Mouse (Mus musculus) lung, adult 18-20 months (tissue): Measurements from ENCODE around the gene Gipc3.

Experiments used
- DNase-seq, 2 experiments: peaks; one replicate each; pipeline ENCODE4 v3.0.0; 2022; ENCODE audit warnings: mixed read lengths in 2 of 2

Gipc3 gene

DNA sequence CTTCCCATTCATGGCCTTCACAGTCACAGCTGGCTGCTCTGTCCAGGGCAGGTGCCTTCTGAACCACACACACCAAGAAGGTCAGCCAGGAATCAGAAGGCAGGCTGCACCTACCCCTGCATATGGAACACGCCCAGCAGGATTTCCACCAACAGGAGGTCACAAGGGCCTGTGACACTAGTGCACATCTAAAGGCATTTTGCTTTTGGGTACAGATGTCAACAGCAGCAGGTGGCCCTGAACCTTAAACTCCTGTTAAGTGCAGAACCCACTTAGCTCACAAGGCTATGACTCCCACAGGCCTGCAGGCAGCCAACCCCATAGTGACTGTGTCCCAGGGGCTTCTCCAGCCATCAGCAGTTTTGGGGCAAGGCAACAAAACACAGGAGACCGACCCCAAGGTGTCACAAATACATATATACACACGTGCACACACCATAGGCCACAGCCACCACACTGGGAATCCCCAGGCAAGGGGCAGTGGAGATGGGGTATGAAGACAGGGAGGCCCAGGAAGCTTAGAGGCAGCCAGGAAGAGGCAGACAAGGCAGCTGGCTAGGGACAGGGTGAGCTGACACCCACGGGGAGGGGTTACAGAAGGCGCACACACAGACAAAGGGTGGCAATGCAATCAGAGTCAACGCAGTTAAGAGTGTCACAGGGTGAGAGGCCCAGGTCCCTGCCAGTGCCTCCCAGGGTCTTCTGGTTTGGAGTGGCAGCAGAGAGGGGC lies 23.6 kb upstream of the Gipc3 start:
- DNase-seq, result no peak

DNA sequence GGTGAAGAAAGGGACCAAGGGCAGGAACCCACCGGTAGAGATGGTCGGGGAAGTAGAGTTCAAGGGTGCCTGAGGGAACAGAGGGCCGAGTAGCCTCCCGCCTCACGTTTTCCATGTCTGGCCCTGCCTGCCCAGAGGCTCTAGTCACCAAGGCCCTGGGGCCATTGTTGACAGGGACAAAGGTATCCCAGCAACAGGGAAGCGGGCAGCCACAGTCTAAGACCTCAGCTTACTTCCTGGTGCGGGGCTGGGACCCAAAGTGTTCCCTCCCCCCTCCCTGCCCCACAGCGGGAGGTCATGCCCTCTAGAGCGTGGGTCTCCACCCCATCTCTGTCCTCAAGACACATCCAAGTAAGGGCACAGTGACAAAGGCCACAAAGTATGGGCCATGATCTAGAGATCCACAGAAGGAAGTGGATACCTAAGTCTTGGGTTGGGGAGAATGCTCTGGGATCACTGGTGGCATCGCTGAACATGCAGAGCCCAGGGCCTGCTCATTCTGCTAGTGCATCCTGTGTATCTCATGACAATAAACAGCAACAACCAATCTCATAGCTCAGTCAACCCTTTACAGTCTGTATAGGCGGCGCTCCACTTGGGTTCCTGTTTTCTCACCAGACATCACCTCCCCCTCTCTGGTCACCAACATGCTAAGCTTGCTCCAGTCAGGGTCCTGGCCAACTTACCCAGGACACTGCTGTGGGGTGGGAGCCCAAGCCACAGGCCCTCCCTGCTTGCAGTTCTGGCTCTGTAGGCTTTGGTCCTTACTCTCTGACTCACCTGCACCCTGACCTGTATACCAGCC lies 22.8 kb upstream of the Gipc3 start, which contains the start of gene 4930404N11Rik:
4930404N11Rik (minus strand) TSS at position 145 of the 805 bp plus-strand sequence.
- DNase-seq, result peak; percentile 57 to 65

DNA sequence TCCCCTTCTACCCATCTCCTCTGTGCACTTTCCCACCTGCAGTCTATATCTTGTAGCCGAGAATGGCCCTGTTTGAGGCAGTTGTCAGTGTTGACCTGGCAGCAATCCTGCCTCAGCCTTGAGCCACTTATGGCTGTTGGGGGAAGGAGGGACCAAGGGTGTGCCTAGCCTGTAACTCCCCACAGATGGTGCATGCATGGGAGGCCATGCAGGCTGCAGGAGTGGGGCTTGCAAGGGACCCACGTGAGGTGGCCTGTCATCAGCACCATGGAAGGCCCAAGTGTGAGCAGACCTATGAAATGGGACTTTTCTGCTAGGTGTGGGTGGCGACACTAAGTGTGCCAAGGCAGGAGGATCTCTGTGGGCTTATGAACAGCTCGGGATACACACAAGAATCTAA lies 22.0 kb upstream of the Gipc3 start:
- peak in 1 of 2 experiments; percentile 15 for DNase-seq

DNA sequence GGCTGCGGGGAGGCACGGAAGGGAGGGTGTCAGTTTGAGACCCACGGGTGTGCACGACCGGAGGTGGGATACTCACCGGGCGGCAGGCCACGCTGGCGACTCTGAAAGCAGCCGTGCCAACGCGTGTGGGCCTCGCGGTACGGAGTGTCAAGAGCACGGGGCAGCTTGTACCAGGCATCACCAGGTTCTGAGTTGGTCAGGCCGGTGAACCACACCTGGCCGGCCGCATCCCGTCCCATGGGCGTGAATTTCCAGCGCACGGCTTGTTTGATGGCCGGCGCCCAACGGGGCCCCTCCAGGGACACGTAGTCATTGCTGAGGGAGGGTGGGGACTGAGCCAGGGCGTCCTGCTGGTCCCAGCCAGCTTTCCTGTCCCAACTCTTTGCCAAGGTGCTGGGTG lies 21.6 kb upstream of the Gipc3 start:
- DNase-seq, result peak in 1 of 2 experiments; percentile 53

DNA sequence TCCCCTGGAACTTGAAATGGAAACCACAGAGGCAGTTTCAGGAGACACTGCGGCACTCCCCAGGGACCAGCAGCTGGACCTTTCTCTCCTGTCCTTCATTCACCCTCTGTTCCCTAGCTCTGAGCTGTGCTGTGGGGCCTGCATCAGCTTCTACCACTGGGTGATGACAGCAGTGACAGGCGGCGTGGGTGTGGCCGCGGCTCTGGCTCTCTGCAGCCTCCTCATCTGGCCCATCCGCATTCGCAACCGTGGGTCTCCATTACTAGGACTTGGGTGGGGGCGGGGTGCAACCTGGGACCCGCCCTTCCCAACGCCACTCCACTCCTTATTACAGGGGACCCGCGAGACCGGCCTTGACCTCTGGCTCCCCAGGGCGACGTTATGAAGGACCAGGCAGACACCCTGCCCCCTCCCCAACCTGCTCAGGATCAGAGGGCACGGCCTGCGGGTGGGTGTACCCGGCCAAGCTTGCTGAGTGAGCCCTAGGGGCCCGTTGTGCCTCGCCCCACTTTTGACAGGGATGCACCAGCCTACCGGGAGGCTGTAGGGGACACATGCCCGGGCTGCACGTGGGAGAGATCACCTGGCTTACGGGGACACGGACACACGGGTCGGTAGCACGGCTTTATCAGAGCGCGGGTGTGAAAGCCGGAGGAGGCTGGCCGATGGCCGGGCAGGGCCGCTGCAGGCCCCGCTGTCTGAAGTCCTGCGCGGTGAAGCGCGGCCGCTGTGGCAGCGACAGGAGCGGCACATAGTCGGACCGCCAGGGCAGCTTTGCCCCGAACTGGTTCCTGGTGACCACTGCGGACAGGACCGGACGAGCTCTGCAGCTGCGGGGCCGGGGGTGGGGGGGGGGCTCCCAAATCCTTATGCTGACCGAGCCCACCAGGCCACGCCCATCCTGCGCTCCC lies 20.6 kb upstream of the Gipc3 start:
- DNase-seq, result no peak

DNA sequence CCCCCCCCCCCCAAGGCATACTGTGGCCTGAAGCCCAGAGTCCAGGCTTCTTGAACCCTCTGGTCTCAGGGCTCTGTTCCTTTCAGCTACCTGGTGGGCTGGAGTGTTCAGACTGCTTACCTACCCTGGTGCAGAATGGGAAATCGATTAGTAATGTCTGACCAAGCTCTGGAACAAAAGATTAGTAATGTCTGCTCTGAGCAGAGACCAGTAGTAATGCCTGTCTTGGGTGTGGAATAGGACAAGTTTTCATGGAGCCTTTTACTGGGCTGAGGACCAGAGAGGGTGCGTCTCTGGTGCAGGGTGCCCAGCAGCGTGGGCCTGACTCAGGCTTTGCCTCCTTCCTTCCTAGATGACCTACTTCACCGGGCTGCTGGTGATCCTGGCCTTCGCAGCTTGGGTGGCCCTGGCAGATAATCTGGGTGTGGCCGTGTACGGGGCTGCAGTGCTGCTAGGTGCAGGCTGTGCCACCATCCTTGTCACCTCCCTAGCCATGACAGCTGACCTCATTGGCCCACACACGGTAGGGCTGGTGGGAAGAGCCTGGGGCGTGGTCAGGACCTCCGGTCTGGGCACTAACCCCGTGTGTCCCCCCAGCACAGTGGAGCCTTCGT lies 19.4 kb upstream of the Gipc3 start:
- DNase-seq, result peak in 1 of 2 experiments; percentile 18

DNA sequence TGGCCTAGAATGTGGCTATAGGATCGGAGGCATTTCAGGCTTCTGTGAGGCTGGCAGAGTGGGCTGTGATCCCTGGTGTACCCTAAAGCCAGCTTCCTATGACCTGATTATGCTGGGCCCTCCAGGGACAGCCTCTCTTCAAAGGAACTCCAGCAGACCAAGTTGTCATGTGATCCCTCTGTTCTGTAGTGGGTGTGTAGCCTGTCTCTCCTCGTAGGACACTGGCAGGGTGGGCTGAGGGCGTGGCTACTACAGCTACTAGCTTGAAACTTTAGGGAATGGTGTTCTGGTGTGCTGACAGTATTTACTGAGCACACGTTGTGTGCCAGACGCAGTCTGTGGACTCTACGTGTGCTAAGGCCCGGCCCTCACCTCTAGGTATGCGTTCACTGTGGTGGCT lies 17.7 kb upstream of the Gipc3 start:
- no peak for DNase-seq

DNA sequence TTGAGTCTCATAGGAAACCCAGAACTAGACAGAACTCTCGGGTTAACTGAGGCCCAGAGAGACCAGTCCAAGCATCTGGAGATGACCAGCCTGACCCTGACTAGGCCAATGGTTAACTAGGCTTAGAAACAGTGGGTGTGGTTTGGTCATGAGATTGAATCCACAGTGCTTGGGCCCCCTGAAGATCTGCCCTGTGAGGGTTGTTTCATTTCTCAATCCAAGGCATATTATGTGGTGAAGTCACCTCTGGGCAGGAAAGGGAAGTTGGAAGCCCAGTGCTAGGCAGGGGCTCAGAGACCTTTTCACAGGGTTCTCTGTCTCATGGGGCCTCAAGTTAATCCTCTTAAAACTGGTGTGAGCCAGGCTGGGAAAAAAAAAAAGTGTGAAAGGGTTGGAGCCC lies 15.8 kb upstream of the Gipc3 start:
- no peak for DNase-seq

DNA sequence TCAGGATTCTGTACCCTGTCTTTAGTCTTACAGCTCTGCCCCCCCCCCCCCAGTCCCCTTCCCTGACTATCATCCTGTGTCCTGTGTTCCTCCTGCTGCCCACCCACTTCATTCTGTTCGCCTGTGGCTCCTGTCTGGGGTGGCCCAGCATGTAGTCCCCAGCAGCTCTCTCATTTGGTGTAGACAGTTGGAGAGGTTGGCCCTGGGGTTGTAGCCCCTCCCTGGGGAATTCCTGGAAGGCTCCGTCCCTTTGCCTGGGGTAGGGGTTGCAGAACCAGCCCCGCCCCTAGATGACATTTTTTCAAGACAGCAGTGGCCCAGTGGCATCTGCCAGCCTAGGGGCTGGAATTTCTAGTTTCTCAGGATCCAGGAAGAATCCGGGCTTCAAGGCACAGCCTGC lies 15.1 kb upstream of the Gipc3 start:
- DNase-seq, result no peak

DNA sequence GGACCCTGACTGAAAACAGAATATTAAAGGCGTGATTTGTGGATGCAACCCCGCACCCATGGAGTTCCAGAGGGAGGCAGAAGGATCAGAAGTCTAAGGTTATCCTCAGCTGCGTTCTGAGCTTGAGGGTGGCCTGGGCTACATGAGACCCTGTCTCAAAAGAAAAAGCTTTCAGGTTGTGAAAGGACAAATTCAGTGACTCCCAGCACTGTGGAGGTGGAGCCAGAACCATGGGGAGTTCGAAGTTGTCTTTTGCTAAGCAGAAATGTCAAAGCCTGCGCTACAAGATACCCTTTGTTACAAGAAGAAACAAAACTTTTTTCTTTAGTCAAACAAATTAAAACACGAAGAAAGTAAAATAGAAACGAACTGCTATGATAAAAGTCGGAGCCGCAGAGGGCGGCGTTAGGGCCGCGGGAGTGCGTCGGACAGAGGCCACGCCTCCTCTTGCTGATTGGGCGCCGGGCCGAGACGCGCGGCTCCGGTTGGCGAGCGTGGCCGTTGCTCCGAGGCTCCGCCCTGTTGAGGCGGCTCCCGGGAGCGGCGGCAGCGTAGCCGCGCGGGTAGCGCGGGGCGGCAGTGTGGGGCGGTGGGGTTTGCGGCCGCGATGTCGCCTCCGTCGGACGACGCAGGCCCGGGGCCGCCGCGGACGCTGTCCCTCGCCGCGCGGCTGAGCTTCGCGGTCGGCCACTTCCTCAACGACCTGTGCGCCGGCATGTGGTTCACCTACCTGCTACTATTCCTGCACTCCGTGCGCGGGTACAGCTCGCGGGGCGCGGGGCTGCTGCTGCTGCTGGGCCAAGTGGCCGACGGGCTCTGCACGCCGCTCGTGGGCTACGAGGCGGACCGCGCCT lies 14.2 kb upstream of the Gipc3 start, which contains the start of gene Mfsd12:
Mfsd12 (plus strand) TSS at position 501 of the 854 bp plus-strand sequence.
- DNase-seq, result peak; percentile 91 to 92

DNA sequence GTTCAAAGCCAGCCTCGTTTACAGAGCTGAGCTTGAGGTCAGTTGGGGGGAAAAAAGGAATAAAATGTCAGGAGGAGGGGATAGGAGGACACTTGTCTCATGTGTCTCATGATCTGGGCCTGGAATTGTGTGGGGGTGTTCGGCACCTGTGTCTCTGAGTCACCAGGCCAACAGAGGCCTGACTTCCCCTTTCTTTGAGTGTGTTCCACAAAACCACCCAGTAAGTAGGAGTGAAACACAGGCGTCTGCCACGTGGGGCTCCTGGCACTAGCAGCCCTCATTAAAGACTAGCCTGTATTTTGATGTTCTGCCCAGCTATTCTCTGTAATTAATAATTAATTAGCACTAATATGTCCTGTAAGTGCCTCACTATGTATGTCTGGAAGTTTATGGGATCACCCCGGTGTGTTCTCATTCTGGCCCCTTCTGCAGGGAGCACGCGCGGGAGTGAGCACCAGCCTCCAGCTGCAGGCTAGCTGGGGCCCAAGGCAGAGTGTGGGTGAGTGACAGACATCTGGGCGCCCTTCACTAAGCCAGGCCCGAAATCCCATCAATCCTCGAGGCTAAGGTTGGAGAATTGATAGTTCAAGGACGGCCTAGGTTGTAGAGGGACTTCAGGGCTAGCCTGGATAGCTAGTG lies 13.4 kb upstream of the Gipc3 start:
- DNase-seq, result peak; percentile 46 to 48

DNA sequence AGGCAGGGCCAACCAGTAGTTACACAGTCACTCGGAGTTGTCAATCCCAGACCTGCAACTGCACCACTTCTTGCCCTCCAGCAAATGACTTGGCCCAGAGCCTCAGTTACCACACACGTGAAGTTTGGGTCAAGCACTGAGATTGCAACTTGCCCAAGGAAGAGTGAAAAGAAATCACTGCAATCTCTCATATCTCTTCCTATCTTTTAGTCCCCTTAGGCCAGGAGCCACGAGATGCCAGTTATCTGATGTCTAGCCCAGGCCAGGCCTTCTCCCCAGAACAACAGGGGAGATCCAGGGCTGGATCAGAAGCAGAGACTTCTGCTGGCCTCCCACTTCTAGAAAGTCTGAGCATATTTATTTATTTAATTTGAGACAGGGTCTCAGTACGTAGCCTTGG lies 12.5 kb upstream of the Gipc3 start:
- DNase-seq, result no peak

DNA sequence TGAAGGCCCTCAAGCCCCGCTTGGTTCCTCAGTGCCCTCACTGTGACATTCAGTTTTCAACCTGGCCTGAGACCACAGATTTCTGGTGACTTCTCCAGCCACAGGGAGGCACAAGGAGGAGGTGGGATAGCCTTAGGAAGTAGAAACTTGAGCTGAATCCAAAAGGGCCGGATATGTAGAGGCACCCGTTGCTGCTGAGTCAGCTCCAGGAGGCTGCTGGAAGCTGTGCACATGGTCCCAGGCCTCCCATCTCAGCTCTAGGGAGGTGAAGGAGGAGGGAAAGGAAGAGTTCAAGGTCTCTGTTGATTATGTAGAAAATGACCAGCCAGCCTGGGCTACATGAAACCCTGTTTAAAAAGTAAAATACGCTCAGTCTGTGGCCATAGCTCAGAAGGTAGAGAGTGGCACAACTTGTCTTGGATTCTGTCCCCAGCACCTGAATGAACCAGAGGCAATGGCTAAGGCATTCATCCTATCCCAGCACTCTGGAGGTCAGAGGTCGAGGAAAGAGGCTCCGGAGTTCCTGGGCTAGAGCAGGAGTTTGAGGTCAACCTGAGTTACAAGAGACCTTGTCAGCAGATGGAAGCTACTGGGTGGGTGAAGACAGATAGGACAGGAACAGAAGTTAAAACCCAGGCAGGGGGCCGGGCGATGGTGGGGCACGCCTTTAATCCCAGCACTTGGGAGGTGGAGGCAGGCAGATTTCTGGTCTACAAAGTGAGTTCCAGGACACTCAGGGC lies 11.8 kb upstream of the Gipc3 start:
- DNase-seq, result no peak

DNA sequence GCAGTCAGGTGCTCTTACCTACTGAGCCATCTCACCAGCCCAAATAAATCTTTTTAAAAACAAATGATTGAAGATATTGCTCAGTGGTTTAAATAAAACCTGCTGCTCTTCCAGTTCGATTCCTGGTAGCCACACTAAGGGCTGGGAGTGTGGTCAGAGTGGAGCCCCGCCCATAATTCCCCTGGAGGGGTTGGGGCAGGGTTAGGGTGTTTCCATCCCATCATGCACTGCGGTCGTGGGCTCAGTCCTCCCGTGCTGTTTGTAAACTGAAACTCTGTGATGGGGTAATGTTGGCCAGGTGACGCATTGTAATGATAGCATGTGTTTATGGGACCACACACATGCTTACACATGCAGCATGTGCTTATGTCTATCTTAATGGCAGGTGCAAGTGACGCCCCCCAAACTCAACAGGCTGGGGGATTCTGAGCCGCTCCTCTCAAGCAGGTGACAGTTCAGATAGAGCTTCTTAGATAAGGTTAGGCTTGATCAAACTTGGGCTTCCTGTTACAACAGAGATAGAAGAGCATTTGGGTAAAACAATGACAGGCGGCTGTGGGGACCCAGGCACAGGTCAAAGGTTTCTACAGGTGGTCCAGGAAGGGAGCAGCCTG lies 8.7 kb upstream of the Gipc3 start:
- DNase-seq, result no peak

DNA sequence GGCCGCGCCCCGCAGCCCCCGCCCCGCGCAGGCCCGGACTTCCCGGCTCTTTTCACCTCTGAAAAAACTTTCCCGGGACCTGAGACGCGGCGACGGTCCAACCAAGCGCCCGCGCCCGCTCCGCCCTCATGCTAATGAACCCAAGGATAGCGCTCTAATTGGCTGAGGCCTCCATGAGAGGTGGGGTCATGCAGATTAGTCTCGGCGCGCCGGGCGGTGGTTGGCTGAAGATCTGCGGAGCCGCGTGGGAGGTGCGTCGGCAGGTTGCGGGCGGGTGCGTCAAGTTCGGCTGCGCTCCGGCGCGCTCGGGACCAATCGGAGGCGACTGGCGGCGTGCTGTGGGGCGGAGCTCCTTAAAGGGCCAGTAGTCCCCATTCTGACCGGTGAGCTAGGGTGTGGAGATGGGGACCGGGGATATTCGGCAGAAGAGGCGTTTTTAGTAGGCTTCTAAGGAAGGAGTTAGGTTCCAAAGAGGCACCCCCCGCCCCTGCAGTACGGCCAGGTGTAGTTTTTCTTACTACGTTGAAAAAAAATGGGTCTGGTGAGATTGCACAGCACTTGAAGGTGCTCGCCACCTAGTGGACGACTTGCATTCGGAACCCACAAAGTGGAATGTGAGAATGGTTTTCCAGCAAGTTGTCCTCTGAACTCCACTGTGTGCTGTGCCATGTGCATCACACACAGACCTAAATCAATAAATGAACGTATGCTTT lies 7.4 kb upstream of the Gipc3 start, which contains the start of gene Hmg20b:
Hmg20b (minus strand) TSS at position 130 of the 713 bp plus-strand sequence.
- DNase-seq, result peak; percentile 100

DNA sequence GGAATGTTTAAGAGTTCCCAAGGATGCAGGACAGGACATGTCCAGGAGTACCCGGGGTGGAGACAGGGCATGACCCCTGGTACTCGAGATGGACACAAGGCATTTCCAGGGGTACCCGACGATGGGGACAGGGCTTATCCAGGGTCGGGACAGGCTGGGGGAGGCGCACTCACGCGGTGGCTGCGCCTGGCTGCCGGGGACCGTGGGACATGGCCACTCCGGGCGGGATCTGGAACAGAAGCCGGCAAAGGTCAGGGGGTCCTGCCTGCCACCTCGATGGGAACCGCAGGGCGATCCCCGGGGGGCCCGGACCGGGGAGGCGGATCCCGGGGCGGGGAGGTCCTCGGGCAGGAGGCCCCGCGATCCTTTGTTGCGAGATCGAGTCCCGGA lies 6.9 kb upstream of the Gipc3 start:
- DNase-seq, result no peak

DNA sequence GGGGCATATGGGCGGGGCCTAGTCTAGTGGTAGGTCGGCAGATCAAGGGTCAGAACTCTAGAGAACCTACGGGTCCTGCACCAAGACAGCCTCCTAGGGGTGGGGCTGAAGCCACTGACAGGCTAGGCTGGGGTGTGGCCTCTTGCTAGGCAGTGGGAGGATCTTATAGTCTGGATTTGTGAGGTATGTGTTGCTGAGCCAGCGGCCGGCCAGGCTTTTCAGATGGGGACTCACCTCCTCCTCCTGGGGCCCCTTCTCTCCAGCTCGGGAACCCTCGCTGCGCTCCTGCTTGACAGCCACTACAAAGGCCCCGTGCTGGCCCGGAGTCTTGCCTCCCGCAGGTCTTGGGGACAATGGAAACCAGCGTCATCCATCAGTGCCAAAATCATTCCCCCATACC lies 6.1 kb upstream of the Gipc3 start:
- DNase-seq, result peak; percentile 70 to 75

DNA sequence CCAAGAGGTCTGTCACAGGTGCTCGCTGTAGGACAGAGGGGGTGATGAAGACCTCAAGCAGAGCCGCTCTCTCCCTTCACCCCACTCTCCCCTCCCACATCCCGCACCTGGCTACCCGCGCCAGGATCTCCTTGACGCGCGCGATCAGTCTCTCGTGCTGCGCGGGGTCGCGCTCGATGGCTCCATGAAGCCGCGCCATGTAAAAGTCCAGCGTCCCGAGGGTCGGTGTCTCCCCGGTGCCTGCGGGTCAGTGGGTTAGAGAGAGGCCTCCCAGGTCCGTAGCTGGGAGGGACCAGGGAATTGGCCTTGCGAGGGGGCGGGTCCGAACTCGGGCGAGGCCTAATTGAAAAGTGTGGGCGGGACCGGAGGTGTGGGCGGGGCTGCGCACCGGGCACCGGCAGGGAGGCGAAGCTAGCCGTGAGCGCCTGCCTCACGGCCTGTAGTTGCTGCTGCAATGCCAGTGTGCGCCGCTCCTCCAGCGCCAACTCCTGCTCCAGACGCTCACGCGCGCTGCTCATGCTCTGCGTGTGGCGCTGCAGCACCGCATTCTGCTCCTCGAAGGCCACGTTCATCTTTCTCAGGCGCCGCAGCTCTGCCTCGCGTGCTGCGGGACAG lies 3.5 kb upstream of the Gipc3 start:
- peak; percentile 77 to 89 for DNase-seq

DNA sequence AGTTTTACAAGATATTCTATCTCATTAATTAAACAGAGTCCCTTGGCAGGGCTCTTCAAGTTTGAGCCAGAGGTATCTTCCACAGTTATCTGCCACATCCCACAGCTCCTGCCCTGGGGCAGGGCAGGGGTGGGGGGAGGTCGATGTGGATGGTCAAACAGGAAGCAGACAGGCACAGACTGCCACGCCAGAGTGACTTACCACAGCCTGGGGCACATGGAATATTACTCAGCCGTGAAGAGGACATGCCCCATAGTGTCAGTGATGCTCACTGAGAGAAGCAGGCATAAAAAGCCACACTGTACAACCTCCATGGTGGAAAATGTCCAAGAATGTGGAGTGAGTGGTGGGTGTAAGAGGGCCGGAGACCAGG lies 2.1 kb upstream of the Gipc3 start:
- DNase-seq, result no peak
